Mouse (Mus musculus): Measurements from ENCODE around the gene Pim2. TPM values are rescaled to one million over a fixed set of nuclear protein-coding genes. Genes with fewer than 3 reads are reported as not detected.

Pim2 gene
- total RNA-seq (2018; cell fraction: chromatin; rRNA removed): 10 to 100 TPM in 16 of 26 experiments, 1 to 10 TPM in 10; 4.0 to 29.4 (median 13.5) TPM
- 10 to 100 TPM in 2 of 26 experiments, 1 to 10 TPM in 24; 1.4 to 12.2 (median 2.6) TPM for total RNA-seq (2018; cell fraction: cytosol; rRNA removed)
- total RNA-seq (2018; cell fraction: nucleus; rRNA removed): 10 to 100 TPM in 20 of 26 experiments, 1 to 10 TPM in 6; 5.9 to 23.1 (median 13.5) TPM
- polyA plus RNA-seq (2018): 1.5 to 2.0 TPM (median 1.6 TPM) in 3 replicates

DNA sequence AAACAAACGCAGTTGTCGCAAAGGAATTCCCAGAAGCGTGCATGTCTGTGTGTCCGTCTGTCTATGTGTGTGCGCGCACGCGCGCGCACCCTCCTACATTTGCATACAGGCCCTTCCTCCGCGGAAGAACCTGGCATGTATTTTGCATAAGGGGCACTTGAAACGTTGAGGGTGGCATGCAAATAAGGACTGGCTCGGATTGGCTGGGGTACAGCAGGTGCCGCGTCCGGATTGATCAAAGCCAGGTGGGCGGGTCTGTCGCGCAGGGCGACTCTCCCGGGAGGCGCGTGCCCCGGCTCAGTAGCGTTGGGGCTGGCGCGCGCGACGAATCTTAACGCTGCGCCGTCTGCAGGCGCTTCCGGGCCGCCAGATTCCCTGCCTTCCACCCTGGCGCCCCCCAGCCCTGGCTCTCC, at the start of gene Pim2:
Pim2 (plus strand) TSS at position 256 of the 413 bp plus-strand sequence.
- 20% methylated on average over 38 of the region's 38 CpGs for WGBS (ENCODE audit: missing documents)
- Histone ChIP-seq H3K79me2 (ENCODE audit: inconsistent target) (no peaks in the 10 kb centered on the region), H3K4me3 (ENCODE audit: inconsistent target) (peak within 1 kb of the TSS; percentile 31), H3K27ac (no peak within 1 kb of the TSS), H3K36me3 (ENCODE audit: inconsistent target) (no peaks in the 10 kb centered on the region)

DNA sequence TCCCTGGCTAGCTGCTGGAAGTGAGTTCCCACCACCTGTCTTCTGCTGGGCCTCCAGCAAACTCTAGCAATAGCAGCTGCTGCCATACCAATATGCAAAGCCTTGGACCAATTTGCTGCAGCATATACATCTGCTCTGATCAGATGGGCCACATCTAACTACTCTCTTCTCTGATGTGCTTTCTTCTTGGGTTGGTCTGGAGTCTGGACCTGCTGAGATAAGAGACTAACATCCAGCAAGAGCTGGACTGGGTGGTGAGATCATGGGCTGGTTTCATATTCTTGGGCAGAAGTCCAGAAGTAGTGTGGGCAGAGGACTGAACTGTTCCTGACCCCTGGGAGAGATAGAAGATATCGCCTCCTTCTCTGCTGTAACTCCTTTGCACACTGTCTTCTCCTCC, 40.9 kb upstream of the Pim2 start:
- Histone ChIP-seq H3K4me3 (ENCODE audit: inconsistent target) (no peak overlapping the region), H3K79me2 (ENCODE audit: inconsistent target) (no peaks in the 10 kb centered on the region), H3K36me3 (ENCODE audit: inconsistent target) (no peaks in the 10 kb centered on the region), H3K27ac (no peak overlapping the region)
- 83% methylated on average over 1 of the region's 1 CpGs for WGBS (ENCODE audit: missing documents)

DNA sequence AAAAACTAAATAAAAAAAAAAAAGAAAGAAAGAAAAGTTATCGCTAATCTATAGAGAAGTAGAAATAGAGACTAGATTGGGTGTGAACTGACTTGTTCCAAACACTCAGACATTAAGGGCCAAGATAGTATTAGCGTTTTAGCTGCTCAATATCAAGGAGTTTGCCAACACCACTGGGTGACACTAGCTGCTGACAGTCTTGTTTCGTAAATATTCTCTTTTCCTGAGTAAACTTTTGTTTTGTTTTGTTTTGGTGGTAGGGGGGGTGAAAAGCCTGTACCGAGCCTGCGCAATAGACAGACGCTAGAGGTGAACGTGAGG, 37.3 kb upstream of the Pim2 start:
- H3K79me2 ChIP-seq (ENCODE audit: inconsistent target): peaks cover 34% of the 10 kb centered on the region
- 16% methylated on average over 7 of the region's 7 CpGs for WGBS (ENCODE audit: missing documents)
- H3K36me3 ChIP-seq (ENCODE audit: inconsistent target): no peaks in the 10 kb centered on the region
- H3K27ac ChIP-seq: peak overlapping the region; percentile 64
- H3K4me3 ChIP-seq (ENCODE audit: inconsistent target): peak overlapping the region; percentile 39; the same call in 1 of the 2 replicates

DNA sequence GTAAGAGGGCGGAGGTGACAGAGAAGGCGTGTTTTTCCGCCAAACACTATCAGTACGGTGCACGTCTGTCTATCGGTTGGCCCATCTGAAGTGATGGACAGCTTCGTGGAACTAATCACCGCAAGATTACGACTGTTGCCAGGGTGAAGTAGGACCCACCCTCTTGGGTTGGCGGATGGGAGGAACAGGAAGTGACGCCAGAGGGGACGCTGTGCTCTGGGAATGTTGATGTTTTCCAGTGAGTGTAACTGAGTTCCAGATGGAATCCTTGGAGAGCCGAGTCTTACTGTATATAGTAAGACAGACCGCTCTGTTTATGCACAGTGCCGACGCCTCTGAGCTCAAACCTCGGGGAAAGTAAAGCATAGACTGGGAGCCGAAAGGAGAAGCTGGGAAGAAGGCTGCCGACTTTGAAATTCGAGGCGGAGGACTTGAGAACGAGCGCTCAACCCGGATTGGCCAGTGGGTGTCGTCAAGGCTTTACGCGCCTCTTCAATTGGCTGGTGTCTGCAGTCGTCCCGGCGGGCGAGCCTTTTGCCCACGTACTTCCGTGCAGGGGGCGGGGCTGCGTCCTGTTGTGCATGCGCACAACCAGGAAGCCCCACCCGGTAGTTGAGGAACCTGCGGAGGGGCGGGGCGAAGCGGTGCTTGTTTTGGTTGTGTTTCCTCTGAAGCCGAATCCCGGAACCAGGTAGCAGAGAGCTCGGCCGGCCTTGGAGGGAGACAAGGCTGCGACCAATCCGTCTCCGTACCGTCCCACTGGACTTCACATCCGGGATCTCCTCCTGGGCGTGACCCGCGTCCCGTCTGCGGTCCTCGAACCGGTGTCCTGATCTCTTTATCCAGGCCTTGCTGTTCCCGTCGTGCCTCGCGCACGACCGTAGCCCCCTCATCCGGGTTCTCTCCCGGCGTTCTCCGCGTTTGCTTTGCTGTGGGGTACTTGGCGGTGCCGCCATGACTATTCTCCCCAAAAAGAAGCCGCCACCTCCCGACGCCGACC, 36.6 kb upstream of the Pim2 start, which contains the start of gene Otud5:
Otud5 (plus strand) TSS at position 202 of the 1,000 bp plus-strand sequence.
- peak within 1 kb of the TSS; percentile 64 for H3K27ac ChIP-seq
- peaks cover 41% of the 10 kb centered on the region for H3K79me2 ChIP-seq (ENCODE audit: inconsistent target)
- H3K36me3 ChIP-seq (ENCODE audit: inconsistent target): no peaks in the 10 kb centered on the region
- 23% methylated on average over 71 of the region's 74 CpGs for WGBS (ENCODE audit: missing documents)
- H3K4me3 ChIP-seq (ENCODE audit: inconsistent target): peak within 1 kb of the TSS; percentile 39

DNA sequence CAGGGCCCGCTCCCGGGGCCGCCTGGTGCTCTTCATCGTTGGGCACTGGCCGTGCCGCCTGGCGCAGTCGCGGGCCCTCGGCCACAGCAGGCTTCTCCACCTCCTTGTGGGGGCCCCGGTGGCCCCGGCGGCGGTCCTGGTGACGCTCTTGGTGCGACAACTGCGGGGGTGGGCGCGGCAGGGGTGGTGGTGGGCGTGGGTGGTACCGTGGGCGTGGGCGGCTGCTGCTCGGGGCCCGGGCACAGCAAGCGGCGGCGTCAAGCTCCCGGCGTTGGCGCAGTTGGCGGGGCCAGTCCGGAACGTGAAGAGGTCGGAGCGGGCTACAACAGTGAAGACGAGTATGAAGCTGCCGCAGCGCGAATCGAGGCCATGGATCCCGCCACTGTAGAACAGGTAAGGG, 35.7 kb upstream of the Pim2 start:
- H3K27ac ChIP-seq: 0 out of 2 replicates have a peak overlapping the region, but pooled peaks have one; percentile 12
- peak overlapping the region; percentile 41 for H3K4me3 ChIP-seq (ENCODE audit: inconsistent target)
- WGBS (ENCODE audit: missing documents): 34% methylated on average over 31 of the region's 42 CpGs
- H3K79me2 ChIP-seq (ENCODE audit: inconsistent target): peaks cover 49% of the 10 kb centered on the region
- no peaks in the 10 kb centered on the region for H3K36me3 ChIP-seq (ENCODE audit: inconsistent target)

DNA sequence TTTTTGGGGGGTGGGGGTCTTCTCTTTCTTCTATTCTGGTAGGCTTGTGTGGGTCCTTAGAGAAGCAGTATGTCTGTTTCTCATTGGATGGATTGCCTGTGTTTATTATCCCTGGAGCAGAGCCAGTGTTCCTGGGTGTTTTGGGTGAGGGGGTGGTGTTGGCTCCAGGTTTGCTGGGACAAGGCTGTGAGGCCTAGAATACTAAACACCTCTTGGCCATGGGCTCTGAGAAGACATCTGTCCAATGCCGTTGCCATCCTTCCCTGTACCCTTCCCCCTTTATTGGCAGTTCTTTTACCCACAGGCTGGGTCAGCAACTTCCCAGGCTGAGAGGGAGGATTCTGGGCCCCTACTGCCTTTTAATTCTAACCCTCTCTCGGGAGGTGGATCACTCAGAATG, 30.2 kb upstream of the Pim2 start:
- Histone ChIP-seq H3K27ac (no peak overlapping the region), H3K36me3 (ENCODE audit: inconsistent target) (no peaks in the 10 kb centered on the region), H3K4me3 (ENCODE audit: inconsistent target) (no peak overlapping the region), H3K79me2 (ENCODE audit: inconsistent target) (peaks cover 99% of the 10 kb centered on the region)
- WGBS (ENCODE audit: missing documents): 80% methylated on average over 1 of the region's 2 CpGs

DNA sequence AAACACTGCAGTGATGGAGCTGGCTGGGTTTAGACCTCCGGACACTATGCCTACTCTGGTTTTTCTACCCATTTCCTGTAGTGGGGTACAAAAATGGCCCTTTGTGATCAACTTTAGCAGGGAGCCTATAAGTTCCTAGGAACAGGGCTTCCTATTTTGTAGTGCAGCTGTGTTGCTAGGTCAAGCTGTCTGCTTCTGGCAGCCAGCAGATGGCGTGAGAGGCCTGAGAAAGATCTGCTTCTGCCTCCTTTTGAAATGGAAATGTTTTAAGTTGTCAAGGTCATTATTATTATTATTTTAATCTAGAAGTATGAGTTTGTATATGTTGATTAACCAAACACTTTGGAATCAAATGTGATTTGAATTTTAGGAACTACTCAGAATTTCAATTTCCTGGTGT, 23.5 kb upstream of the Pim2 start:
- peaks cover 92% of the 10 kb centered on the region for H3K79me2 ChIP-seq (ENCODE audit: inconsistent target)
- no peak overlapping the region for H3K4me3 ChIP-seq (ENCODE audit: inconsistent target)
- 0 out of 2 replicates have a peak, but pooled peaks cover 5% of the 10 kb centered on the region for H3K36me3 ChIP-seq (ENCODE audit: inconsistent target)
- 0% methylated on average over 1 of the region's 2 CpGs for WGBS (ENCODE audit: missing documents)
- H3K27ac ChIP-seq: no peak overlapping the region

DNA sequence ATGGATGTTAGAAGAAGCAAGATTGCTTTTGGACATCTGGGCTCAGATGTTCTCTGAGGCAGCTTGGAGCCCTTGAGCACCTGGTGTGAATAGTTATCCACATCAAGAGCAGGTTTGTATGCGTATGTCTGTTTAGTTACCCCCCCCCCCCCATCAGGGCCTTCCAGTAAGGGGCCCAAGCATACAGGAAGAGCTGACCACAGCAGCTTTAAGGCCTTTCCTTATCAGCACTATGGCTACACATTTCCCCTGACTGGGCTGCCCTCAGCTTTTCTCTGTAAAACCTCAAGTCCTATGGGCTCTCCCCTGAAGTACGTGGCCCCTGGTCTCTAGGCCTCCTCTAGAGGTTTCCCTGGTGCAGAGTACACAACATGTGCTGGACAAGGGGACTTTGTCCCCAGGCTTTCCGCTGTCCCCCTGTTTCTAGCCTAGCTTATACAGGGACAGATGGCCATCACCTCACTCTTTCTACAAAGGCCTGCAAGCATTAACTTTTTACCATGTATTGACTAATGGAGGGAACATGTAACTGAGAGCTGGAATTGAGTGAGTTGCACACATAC, 18.8 kb upstream of the Pim2 start:
- 0 out of 2 replicates have a peak, but pooled peaks cover 5% of the 10 kb centered on the region for H3K36me3 ChIP-seq (ENCODE audit: inconsistent target)
- WGBS (ENCODE audit: missing documents): 79% methylated on average over 2 of the region's 3 CpGs
- H3K4me3 ChIP-seq (ENCODE audit: inconsistent target): no peak overlapping the region
- H3K79me2 ChIP-seq (ENCODE audit: inconsistent target): peaks cover 95% of the 10 kb centered on the region
- H3K27ac ChIP-seq: no peak overlapping the region

DNA sequence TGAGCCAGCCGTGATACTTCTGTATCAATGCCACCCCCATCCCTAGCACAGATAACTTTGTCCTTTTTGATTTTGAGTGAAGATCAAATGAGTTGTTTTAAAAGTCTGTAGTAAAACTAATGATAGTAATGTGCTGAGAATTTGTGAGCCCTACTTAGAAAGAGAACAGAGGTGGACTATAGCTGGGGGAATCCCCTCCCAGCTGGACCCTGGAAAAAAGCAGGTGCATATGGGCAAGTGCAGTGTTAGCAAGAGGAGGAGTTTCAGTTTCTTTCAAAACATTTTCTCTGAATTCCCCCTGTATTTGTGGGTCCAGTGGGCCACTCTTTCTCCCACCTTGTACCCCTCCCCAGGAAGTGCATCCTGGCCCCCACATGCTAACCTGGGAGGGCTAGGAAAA, 14.9 kb upstream of the Pim2 start:
- Histone ChIP-seq H3K4me3 (ENCODE audit: inconsistent target) (no peak overlapping the region), H3K27ac (no peak overlapping the region), H3K36me3 (ENCODE audit: inconsistent target) (no peaks in the 10 kb centered on the region), H3K79me2 (ENCODE audit: inconsistent target) (peaks cover 82% of the 10 kb centered on the region)
- 100% methylated on average over 1 of the region's 1 CpGs for WGBS (ENCODE audit: missing documents)

DNA sequence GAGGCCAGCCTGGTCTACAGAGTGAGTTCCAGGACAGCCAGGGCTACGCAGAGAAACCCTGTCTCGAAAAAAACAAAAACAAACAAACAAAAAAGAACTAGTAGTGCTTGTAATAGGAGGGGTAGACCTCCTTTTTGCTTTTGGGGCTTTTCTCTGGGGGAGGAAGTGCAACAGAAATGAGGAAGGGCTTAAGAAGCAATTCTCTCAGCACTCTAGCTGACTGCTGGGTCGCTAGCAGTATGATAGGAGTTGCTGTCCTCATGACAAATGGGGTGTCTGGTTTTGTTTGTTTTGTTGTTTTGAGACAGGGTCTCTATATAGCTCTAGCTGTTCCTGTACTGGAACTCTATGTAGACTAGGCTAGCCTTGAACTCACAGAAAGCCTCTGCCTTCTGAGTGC, 13.5 kb upstream of the Pim2 start:
- no peak overlapping the region for H3K4me3 ChIP-seq (ENCODE audit: inconsistent target)
- 14% methylated on average over 1 of the region's 3 CpGs for WGBS (ENCODE audit: missing documents)
- H3K79me2 ChIP-seq (ENCODE audit: inconsistent target): peaks cover 68% of the 10 kb centered on the region
- no peaks in the 10 kb centered on the region for H3K36me3 ChIP-seq (ENCODE audit: inconsistent target)
- H3K27ac ChIP-seq: peak overlapping the region; percentile 35

DNA sequence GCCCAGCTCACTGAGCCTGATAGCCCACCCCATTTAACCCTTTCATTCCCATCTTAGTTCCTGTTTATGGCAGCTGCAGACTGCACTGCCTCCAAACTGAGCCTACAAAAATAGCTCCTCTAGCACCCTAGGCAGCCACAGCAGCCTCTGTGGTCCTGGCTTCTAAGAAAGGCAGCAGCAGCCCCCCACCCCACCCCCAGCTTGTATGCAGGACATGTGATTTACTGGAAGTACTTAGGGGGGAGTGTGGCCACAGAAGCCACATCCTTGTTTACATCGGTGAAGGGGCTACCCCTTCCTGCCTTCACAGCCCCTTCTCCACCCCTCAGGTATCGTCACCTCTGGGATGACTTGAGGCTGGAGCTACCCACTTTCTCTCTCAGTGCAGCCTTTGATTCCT, 12.7 kb upstream of the Pim2 start:
- H3K79me2 ChIP-seq (ENCODE audit: inconsistent target): peaks cover 60% of the 10 kb centered on the region
- H3K4me3 ChIP-seq (ENCODE audit: inconsistent target): no peak overlapping the region
- WGBS (ENCODE audit: missing documents): 25% methylated on average over 2 of the region's 2 CpGs
- peak overlapping the region; percentile 35 for H3K27ac ChIP-seq
- no peaks in the 10 kb centered on the region for H3K36me3 ChIP-seq (ENCODE audit: inconsistent target)

DNA sequence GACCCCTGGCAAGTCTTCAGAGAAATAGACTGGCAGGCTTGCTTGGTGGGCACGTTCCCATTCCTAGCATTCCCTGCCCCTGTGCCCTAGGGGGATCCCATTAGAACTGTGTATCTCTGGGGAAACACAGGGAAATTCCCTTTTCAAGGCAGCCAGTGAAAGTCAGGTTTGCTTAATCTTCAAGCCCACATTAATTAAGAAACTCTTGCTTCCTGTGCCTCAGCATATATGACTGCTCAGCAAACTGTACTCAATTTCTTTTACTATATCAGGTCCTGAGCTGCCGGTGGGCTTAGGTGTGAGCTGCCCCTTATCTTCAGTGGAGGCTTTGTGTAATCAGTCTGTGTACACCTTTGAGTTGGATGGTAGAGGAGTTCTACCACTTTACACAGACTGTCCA, 12.3 kb upstream of the Pim2 start:
- 17% methylated on average over 2 of the region's 2 CpGs for WGBS (ENCODE audit: missing documents)
- H3K4me3 ChIP-seq (ENCODE audit: inconsistent target): no peak overlapping the region
- no peaks in the 10 kb centered on the region for H3K36me3 ChIP-seq (ENCODE audit: inconsistent target)
- 0 out of 2 replicates have a peak overlapping the region, but pooled peaks have one; percentile 35 for H3K27ac ChIP-seq
- H3K79me2 ChIP-seq (ENCODE audit: inconsistent target): peaks cover 56% of the 10 kb centered on the region

DNA sequence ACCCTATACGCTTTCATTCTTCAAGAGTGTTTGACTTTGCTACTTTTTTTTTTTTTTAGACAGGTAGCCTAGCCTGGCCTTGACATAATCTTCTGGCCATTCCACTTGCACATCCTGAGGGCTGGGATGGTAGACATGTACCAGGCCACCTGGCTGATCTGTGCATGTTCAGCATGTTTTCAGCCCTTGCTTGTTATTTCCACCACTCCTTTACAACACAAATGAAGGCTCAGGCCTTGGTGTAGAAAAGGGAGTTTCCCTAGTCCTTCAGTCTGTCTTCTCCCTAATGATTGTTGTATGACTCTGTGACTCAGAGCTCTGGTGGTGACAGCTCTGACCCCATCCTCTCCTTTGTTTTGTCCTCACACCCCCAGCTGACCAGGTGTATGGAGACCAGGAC, 10.9 kb upstream of the Pim2 start:
- no peak overlapping the region for H3K4me3 ChIP-seq (ENCODE audit: inconsistent target)
- no peak overlapping the region for H3K27ac ChIP-seq
- H3K79me2 ChIP-seq (ENCODE audit: inconsistent target): peaks cover 43% of the 10 kb centered on the region
- H3K36me3 ChIP-seq (ENCODE audit: inconsistent target): no peaks in the 10 kb centered on the region; the same call in 1 of the 2 replicates
- WGBS (ENCODE audit: missing documents): 100% methylated on average over 1 of the region's 1 CpGs

DNA sequence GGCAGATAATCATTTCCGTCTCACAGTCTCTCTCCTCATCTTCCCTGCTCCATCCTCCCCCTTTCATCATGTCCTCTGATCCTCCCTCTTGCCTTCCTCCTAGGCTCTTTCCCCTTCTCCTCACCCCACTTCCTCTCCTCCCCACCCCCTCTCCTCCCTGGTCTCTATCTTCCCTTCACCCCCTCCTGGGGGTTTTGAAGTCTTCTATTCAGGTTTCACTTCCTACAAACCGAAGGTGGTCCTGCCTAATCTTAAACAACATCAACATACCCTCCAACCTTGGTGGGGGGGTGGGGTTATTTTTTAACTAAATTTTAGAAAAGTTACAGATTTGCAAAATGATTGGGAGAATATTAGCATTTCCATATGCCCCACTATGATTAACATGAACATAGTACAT, 9.6 kb upstream of the Pim2 start:
- Histone ChIP-seq H3K27ac (no peak overlapping the region), H3K4me3 (ENCODE audit: inconsistent target) (no peak overlapping the region), H3K36me3 (ENCODE audit: inconsistent target) (no peaks in the 10 kb centered on the region; the same call in 1 of the 2 replicates), H3K79me2 (ENCODE audit: inconsistent target) (peaks cover 29% of the 10 kb centered on the region)
- 29% methylated on average over 2 of the region's 2 CpGs for WGBS (ENCODE audit: missing documents)

Measured in macrophage (primary cell).